Mouse (Mus musculus) adrenal gland, adult 2 months (tissue): ENCODE measurements at regions not wholly inside any gene's neighbourhood (a gene's known extent, or its start where the extent isn't known, plus 50 kb on each side); places are given as distances from the start of the nearest gene placed in this dataset.
A peak's percentile ranks its signal among the peaks of the same experiment; 100 is the strongest.

Source experiments
- DNase-seq: peaks from one replicate; pipeline ENCODE4 v3.0.0; 2021

- no peak for DNase-seq
Measured at GRCm38 (mm10) chr16:21318640-21319365, 104.1 kb upstream of the Vps8 start.

- DNase-seq, result no peak
Measured at GRCm38 (mm10) chr16:21320284-21320683, 102.6 kb upstream of the Vps8 start.

- DNase-seq, result no peak
Measured at GRCm38 (mm10) chr16:21321188-21322070, 101.5 kb upstream of the Vps8 start.

GRCm38 (mm10) chr16:21322437-21322836, 100.5 kb upstream of the Vps8 start:
- DNase-seq, result peak; percentile 30

GRCm38 (mm10) chr16:21323446-21324034, 99.4 kb upstream of the Vps8 start:
- peak; percentile 11 for DNase-seq

GRCm38 (mm10) chr16:21327969-21328368, 94.9 kb upstream of the Vps8 start:
- no peak for DNase-seq

- DNase-seq, result no peak
Measured at GRCm38 (mm10) chr16:21329199-21329598, 93.7 kb upstream of the Vps8 start.

GRCm38 (mm10) chr16:21331229-21331628, 91.7 kb upstream of the Vps8 start:
- no peak for DNase-seq

GRCm38 (mm10) chr16:21332411-21332810, 90.5 kb upstream of the Vps8 start:
- no peak for DNase-seq

GRCm38 (mm10) chr16:21332862-21333222, 90.1 kb upstream of the Vps8 start:
- DNase-seq, result no peak

- peak; percentile 94 for DNase-seq
Measured at GRCm38 (mm10) chr16:21333223-21333951, 89.5 kb upstream of the Vps8 start.

- no peak for DNase-seq
Measured at GRCm38 (mm10) chr16:21339061-21339459, 83.9 kb upstream of the Vps8 start.

- peak; percentile 79 for DNase-seq
Measured at GRCm38 (mm10) chr16:21339460-21340081, 83.3 kb upstream of the Vps8 start.

- no peak for DNase-seq
Measured at GRCm38 (mm10) chr16:21340136-21340535, 82.8 kb upstream of the Vps8 start.

GRCm38 (mm10) chr16:21349869-21350268, 73.0 kb upstream of the Vps8 start:
- DNase-seq, result no peak

- no peak for DNase-seq
Measured at GRCm38 (mm10) chr16:21351289-21351688, 71.6 kb upstream of the Vps8 start.

GRCm38 (mm10) chr16:21353111-21353510, 69.8 kb upstream of the Vps8 start:
- DNase-seq, result no peak

GRCm38 (mm10) chr16:21353545-21353944, 69.4 kb upstream of the Vps8 start:
- no peak for DNase-seq

GRCm38 (mm10) chr16:21355638-21356037, 67.3 kb upstream of the Vps8 start:
- DNase-seq, result no peak

- DNase-seq, result no peak
Measured at GRCm38 (mm10) chr16:21357433-21357832, 65.5 kb upstream of the Vps8 start.

- no peak for DNase-seq
Measured at GRCm38 (mm10) chr16:21358313-21358920, 64.5 kb upstream of the Vps8 start.
